Mouse (Mus musculus): Measurements from ENCODE around the gene Pipox.
A peak's percentile ranks its signal among the peaks of the same experiment; 100 is the strongest.

The Pipox gene

DNA sequence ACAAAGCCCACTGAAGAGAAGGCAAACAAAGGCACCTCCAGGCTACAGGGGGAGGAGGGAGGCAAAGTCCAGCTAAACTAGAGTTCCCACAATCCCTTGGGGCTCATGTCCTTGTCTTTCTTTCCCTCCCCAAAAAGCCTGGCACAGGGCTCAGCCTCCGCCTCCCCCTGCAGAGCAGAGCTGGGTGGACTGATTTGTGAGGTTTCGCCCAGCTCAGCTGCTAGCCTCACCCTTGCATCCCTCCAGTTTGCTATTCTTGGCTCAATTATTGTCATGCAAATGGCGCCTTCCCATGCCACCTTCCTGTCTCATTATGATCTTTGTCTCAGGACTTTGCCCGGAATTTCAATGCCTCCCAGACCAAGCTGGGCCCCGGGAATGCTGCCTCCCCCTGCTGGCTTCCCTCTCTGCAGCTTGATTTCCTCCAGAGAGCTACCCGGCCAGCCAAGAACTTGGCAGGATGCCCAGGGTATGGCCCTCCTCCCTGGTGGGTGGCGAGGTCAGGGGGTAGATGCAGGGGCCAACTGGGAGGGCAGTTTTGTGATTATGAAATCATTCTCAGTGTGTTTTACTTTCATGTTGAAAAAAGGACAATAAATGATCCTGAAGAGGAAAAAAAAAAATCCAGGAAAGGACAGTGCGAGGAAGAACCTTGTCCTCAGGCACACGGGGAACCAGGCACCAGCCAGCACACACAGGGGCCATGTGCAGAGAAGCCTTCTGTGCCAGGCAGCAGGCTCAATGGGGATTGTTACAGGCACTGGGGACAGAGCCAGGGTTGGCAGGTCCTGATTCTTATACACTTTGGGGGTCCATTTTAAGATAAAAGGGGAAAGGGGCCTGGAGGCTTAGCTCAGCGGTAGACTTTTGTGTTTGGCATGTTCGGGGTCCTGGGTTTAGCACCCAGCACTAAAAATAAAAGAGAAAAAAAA, at the start of gene Pipox:
Gene Pipox (minus strand): TSS at position 310 of the 932 bp plus-strand sequence.
- no peak for DNase-seq (ENCODE audit: low spot score in 2 of 2)

GRCm38 (mm10) chr11:77942230-77942629, 48.3 kb upstream of the Pipox start:
- DNase-seq (ENCODE audit: low spot score in 2 of 2) = no peak

GRCm38 (mm10) chr11:77937649-77938410, 43.9 kb upstream of the Pipox start:
- no peak for DNase-seq (ENCODE audit: low spot score in 2 of 2)

DNA sequence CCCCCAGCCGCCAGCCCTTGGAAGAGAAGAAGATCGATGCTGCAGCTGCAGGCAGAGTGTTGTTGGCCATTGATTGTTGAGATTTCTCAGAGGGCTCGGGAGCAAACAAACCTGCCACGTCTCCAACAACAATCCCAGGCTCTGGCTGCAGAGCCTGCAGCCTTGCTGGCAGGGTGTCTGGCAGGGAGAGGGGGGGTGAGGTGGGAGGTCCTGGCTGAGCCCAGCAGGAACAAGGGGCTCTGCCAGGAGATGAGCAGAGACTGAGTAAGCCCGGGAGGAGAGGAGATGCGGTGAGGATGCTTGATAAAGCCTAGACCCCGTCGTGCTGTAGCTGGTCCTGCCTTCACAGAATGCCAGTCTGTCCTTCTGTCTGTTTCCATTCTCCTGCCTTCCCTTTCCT, 43.0 kb upstream of the Pipox start:
- DNase-seq (ENCODE audit: low spot score in 2 of 2) = no peak

DNA sequence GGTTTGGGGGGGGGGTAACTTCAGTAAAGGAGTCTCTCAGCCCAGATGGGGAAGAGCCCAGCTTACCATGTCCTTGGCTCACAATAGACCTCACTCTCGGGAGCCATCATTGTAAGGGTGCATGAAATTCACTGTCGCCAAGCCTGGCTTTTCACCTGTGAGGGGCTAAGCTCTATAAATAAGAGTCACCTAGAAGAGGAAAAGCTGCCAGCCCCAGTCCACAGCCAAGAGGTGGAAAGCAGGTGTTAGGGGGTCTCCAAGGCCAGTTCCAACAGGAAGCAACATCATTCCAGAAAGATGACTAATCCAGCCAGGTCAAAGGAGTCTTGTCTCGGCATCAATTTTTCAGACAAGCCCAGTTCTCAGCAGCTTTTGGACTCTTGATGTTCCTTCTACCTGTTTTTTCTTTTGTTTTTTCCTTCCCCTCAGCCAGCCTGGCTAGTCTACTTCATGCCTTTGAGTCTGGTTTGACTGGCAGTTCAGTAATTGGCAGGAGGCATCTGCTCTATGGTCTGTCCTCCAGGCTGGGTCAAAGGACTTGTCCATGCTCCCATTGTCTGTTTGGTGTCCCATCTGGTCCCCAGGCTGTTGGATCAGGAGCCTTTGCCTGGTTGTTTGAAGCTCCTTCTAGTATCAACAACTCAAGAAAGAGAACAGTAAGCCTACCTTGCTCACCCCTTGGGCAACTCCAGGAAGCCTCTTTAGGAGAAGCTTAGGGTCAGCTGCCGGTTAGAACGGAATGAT, 40.8 kb upstream of the Pipox start:
- DNase-seq (ENCODE audit: low spot score in 2 of 2) = no peak

DNA sequence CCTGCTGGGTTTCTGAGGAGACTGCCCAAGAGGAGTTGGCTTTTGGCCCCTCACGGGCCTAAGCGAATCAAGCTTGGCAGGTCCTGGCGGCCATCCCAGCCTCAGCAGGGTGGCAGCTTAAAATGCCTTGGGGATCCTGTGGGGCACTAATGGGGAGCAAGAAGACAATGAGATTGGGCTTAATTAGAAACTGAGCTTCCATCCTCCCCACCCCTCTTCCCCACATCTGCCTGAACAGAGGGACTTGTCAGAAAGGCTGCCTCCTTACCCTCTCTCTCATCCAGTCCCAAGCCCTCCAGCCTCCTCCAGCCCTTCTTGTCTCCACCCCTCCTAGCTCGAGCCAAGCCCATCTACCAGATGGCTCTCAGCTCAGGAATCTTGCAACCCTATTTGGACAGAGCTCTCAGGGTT, 40.2 kb upstream of the Pipox start:
- DNase-seq (ENCODE audit: low spot score in 2 of 2) = no peak

- DNase-seq (ENCODE audit: low spot score in 2 of 2) = no peak
Observed at GRCm38 (mm10) chr11:77932576-77932975, 38.7 kb upstream of the Pipox start.

GRCm38 (mm10) chr11:77931541-77932433, 37.9 kb upstream of the Pipox start:
- DNase-seq (ENCODE audit: low spot score in 2 of 2) = peak in 1 of 2 experiments; percentile 10

DNA sequence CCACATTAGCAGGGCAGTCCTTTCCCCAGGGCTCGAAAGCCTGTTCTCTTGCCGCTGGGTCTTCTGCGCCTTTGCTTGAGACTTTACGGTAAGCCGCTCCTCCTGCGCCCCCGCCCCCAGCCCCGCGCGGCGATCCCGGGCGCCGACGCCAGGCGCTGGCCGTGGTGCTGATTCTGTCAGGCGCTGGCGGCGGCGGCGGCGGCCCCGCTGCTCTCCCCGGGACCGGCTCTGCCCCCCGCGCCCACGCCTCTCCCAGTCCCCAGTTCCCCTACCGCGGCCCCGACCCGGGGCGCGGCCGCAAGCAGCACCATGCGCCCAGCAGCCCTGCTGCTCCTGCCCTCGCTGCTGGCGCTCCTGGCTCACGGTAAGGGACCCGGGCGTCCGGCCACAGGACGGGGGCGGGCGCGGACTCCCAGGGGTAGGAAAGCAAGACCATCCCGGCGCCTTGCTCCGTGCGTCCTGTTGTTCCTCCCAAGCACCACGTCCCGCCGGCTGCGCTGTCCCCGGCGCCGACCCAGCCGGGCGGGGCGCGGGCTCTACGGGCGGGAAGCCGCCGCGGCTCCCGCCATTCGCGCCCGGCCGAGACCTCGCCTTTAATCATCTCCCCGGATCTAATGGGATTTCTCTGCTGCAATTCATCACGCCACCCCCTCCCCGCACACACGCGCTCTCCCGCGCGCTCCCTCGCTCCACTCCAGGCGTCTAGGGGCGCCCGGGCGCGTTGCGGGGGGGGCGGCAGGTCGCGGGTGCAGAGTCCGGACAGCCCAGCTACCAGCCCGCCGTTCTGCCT, 37.0 kb upstream of the Pipox start, which contains the start of gene Sez6:
Gene Sez6 (plus strand): TSS at position 50 of the 790 bp plus-strand sequence.
- peak; percentile 39 to 85 for DNase-seq (ENCODE audit: low spot score in 2 of 2)

- DNase-seq (ENCODE audit: low spot score in 2 of 2) = no peak
Observed at GRCm38 (mm10) chr11:77927837-77928236, 33.9 kb upstream of the Pipox start.

DNA sequence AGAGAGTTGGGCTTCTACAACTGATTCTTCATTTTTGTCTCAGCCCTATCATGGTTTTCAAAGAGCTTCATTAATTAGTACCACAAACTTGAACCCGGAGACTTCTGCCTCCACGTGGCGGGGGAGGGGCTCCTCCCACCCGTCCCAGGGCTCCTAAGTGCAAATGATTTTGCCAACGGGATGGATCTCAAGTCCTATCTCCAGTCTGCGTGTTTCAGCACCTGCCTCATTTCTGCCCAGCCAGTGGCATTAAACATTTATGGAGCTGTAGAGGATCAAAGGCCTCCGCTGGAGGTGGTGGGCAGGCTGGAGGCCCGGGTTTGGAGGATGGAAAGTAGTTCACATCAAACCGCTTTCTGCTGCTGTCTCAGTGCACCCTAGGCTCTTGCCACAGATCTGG, 32.8 kb upstream of the Pipox start:
- no peak for DNase-seq (ENCODE audit: low spot score in 2 of 2)

GRCm38 (mm10) chr11:77925836-77926657, 32.2 kb upstream of the Pipox start:
- no peak for DNase-seq (ENCODE audit: low spot score in 2 of 2)

DNA sequence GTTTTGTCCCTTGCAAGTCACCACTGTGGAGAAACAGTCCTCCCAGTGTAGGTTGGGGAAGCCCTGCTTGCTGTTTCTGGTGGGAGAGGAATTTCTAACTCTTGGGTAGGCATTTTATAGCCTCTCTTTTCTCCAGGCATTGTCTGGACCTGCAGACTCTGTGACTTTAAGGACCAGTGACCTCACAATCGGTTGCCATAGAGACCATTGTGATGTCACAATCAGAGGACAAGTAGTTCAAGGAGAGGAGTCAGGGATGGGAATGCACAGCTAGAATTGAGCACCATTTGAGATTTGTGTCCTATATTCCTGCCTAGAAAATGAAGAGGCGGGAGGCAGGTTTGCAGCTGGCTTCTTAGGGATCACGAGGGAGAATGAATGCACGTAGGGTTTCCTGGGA, 29.4 kb upstream of the Pipox start:
- DNase-seq (ENCODE audit: low spot score in 2 of 2) = no peak

GRCm38 (mm10) chr11:77917166-77917565, 23.3 kb upstream of the Pipox start:
- DNase-seq (ENCODE audit: low spot score in 2 of 2) = no peak

DNA sequence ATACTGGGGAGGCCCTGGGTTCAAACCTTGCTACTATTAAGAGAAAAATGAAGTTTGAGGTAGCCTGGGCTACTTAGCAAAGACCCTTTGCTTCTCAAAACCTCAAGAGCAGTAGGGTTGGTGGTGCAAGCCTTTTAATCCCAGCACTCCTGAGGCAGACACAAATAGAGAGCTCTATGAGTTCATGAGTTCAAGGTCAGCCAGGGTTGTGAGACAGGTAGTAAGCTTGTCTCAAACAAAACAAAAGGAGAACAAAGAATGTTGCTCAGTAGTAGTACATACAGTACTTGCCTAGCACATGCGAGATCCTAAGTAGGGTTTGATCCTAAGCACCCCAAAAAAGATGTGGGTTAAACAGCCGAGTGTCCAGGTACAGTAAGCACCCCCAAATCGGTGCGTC, 22.8 kb upstream of the Pipox start:
- no peak for DNase-seq (ENCODE audit: low spot score in 2 of 2)

DNA sequence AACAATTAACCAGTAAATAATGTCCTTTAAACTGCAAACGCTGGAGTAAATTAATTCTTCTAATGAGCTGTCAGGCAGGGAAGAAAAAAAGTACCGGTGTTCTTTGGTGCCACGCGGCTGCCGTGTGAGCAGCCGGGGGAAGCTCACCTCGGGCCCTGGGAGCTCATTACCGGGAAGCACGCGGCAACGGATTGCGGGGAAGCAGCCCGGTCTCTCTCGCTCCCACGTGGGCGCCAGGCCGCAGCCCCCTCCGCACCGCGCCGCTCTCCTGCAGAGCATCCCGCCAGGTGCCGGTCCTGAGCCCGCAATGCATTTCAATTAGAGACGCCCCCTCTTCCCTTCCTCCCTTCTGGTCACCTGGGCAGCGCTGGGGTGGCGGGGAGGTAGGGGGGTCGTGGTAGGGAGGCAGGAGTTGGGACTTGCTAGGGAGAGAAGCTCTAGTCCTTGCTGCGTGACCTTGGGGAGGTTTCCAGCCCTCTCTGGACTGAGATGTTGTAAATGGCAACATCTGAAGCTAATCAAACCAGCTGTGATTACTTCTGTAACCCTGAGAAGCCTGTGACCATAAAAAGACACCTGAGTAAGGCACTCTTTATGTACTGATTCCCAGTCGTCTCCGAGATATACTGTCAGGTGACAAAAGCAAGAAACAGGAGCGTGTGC, 20.8 kb upstream of the Pipox start:
- no peak for DNase-seq (ENCODE audit: low spot score in 2 of 2)

DNA sequence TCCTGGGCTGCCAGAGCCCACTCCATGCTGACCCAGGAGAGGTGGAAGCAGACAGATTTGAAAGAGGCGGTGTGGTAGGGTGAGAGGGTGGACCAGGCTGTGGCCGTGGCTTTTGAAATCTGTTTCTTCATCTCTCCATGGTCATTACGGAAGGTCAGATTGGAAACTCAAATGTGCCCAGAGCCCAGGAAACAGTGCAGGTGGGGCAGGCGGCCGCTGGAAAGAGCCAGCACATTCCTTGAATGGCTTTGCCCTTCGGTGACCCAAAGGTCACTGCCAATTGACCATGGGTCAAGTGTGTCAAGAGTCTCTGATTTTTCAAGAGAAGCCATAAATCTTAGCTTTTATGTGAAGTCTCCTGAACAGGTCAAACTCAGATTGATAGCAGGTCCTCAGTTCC, 19.6 kb upstream of the Pipox start:
- DNase-seq (ENCODE audit: low spot score in 2 of 2) = no peak

DNA sequence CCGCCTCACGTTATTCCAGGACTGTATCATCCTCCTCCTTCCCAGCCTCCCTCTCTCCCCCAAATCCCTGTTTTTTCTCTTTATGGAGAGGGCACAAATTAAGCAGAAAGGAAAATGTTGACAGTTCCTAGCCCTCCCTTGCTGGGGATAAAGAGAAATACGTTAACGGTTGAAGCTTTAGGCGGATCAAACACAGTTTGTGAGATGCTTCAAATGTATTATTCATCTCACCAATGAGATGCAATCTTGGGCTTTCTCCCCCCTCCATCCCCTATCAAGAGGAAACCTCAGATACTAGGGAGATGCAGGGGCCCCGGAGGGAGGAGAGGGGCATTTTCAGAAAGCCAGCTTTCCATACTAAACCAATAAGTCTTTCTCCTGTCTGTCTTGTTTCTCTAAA, 15.9 kb upstream of the Pipox start:
- DNase-seq (ENCODE audit: low spot score in 2 of 2) = no peak

- no peak for DNase-seq (ENCODE audit: low spot score in 2 of 2)
Observed at GRCm38 (mm10) chr11:77909376-77909775, 15.5 kb upstream of the Pipox start.
